Mouse (Mus musculus) liver, postnatal 0 days (tissue): ENCODE measurements around the gene Vdr. TPM values are rescaled to one million over a fixed set of nuclear protein-coding genes. Genes with fewer than 3 reads are reported as not detected.

Experiments
- ATAC-seq: fragments of 200-750 bp; cut with Nextera tagmentation; 2 replicates; pipeline ENCODE4 v1.8.0; 2017; ENCODE audit warnings: mild to moderate bottlenecking, moderate library complexity
- DNase-seq: peaks from one replicate; pipeline ENCODE4 v3.0.0-alpha.2; 2016
- H3K27ac ChIP-seq: fragments of 300-500 bp; sonication (generic); 2 replicates; pipeline ENCODE4 v1.5.1; 2014; ENCODE audit warnings: antibody characterized with exemption, moderate library complexity, mild to moderate bottlenecking, low read depth
- H3K27me3 ChIP-seq: fragments of 300-500 bp; sonication (generic); 2 replicates; pipeline ENCODE4 v1.6.1; 2014; ENCODE audit warnings: low read length, control low read depth, mixed read lengths; ENCODE audit not compliant: insufficient read depth
- H3K36me3 ChIP-seq: fragments of 300-500 bp; sonication (generic); replicated peaks from 2 replicates; pipeline ENCODE4 v1.6.1; 2014; ENCODE audit warnings: mild to moderate bottlenecking, control low read depth, low read length, moderate library complexity, mixed read lengths; ENCODE audit not compliant: insufficient read depth
- H3K4me1 ChIP-seq: fragments of 300-500 bp; sonication (generic); 2 replicates; pipeline ENCODE4 v1.6.1; 2014; ENCODE audit warnings: antibody characterized with exemption, mild to moderate bottlenecking, control low read depth; ENCODE audit not compliant: insufficient read depth
- H3K4me2 ChIP-seq: fragments of 300-500 bp; sonication (generic); 2 replicates; pipeline ENCODE4 v1.6.1; 2014; ENCODE audit warnings: low read depth, mild to moderate bottlenecking, low read length, moderate library complexity, mixed read lengths
- H3K4me3 ChIP-seq: fragments of 300-500 bp; sonication (generic); 2 replicates; pipeline ENCODE4 v1.5.1; 2014; ENCODE audit warnings: low read depth, low read length
- H3K9ac ChIP-seq: fragments of 300-500 bp; sonication (generic); replicated peaks from 2 replicates; pipeline ENCODE4 v1.6.1; 2014; ENCODE audit warnings: mild to moderate bottlenecking, moderate library complexity
- H3K9me3 ChIP-seq: fragments of 300-500 bp; sonication (generic); 2 replicates; pipeline ENCODE4 v1.6.1; 2016; ENCODE audit warnings: mild to moderate bottlenecking, control low read depth, low read length, mixed read lengths
- CTCF ChIP-seq: sonication (generic); IDR thresholded peaks from 2 replicates; pipeline ENCODE4 v1.5.1; 2016; ENCODE audit warnings: antibody characterized with exemption, low read depth
- EP300 ChIP-seq: IDR thresholded peaks from 2 replicates; pipeline ENCODE4 v1.6.1; 2016; ENCODE audit warnings: antibody characterized with exemption, low read depth, mild to moderate bottlenecking
- WGBS: fragments of 180-500 bp; shearing (Covaris S2); extraction: QIAGEN DNeasy Blood & Tissue Kit; methylation state at CpG from one replicate; pipeline ENCODE4 v1.1.7; 2014; ENCODE audit not compliant: insufficient replicate concordance; 5-methylcytosine and 5-hydroxymethylcytosine counted together
- polyA plus RNA-seq: library from polyadenylated mRNA; unstranded; fragments of >200 nt; fragmentation: Nextera tagmentation; extraction: Ambion mirVana; gene quantifications from 2 replicates; pipeline ENCODE4 v1.2.1, GENCODE M21; 2015

The Vdr gene
- polyA plus RNA-seq, 1 experiment from 2014 or later: 0.25 TPM

- Histone ChIP-seq H3K4me3 (no peak overlapping the region), H3K9ac (no peak overlapping the region), H3K27ac (peak overlapping the region; percentile 62), H3K4me2 (no peak overlapping the region), H3K36me3 (no peaks in the 10 kb centered on the region), H3K9me3 (no peaks in the 10 kb centered on the region), H3K27me3 (no peaks in the 10 kb centered on the region), H3K4me1 (peaks cover 32% of the 10 kb centered on the region)
- ATAC-seq: no peak
- WGBS: 40% methylated on average over 10 of the region's 12 CpGs
- TF ChIP-seq EP300 (no peak), CTCF (no peak)
- no peak for DNase-seq
Measured at GRCm38 (mm10) chr15:97822545-97823228, 87.7 kb downstream of the Vdr start.

- TF ChIP-seq CTCF (no peak), EP300 (no peak)
- Histone ChIP-seq H3K36me3 (no peaks in the 10 kb centered on the region), H3K4me1 (peaks cover 32% of the 10 kb centered on the region), H3K4me2 (peak overlapping the region; percentile 42), H3K27ac (peak overlapping the region; percentile 62), H3K27me3 (no peaks in the 10 kb centered on the region), H3K9ac (no peak overlapping the region), H3K4me3 (no peak overlapping the region), H3K9me3 (no peaks in the 10 kb centered on the region)
- ATAC-seq (no peak), DNase-seq (no peak)
- 38% methylated on average over 6 of the region's 6 CpGs for WGBS
Measured at GRCm38 (mm10) chr15:97821983-97822363, 88.5 kb downstream of the Vdr start.

- no peaks in the 10 kb centered on the region for H3K36me3 ChIP-seq
- ATAC-seq (peak; percentile 53), DNase-seq (peak; percentile 67)
- peak overlapping the region; percentile 62 for H3K27ac ChIP-seq
- no peak overlapping the region for H3K4me3 ChIP-seq
- H3K27me3 ChIP-seq: no peaks in the 10 kb centered on the region
- 0 out of 2 replicates have a peak overlapping the region, but pooled peaks have one; percentile 22 for H3K9ac ChIP-seq
- WGBS: 26% methylated on average over 10 of the region's 10 CpGs
- no peaks in the 10 kb centered on the region for H3K9me3 ChIP-seq
- peaks cover 32% of the 10 kb centered on the region for H3K4me1 ChIP-seq
- TF ChIP-seq CTCF (peak; percentile 36), EP300 (0 out of 2 replicates have a peak, but pooled peaks have one; percentile 16)
- H3K4me2 ChIP-seq: peak overlapping the region; percentile 42
Measured at GRCm38 (mm10) chr15:97821321-97821982, 89.0 kb downstream of the Vdr start.

GRCm38 (mm10) chr15:97819937-97820336, 90.5 kb downstream of the Vdr start:
- WGBS: 92% methylated on average over 9 of the region's 9 CpGs
- ATAC-seq (no peak), DNase-seq (no peak)
- H3K4me3 ChIP-seq: no peak overlapping the region
- no peaks in the 10 kb centered on the region for H3K36me3 ChIP-seq
- no peak overlapping the region for H3K27ac ChIP-seq
- H3K4me1 ChIP-seq: peaks cover 20% of the 10 kb centered on the region
- H3K27me3 ChIP-seq: no peaks in the 10 kb centered on the region
- no peak overlapping the region for H3K9ac ChIP-seq
- H3K9me3 ChIP-seq: no peaks in the 10 kb centered on the region
- TF ChIP-seq EP300 (no peak), CTCF (no peak)
- H3K4me2 ChIP-seq: no peak overlapping the region

GRCm38 (mm10) chr15:97816199-97816994, 94.0 kb downstream of the Vdr start:
- DNase-seq: no peak
- Histone ChIP-seq H3K4me2 (no peak overlapping the region), H3K4me1 (peaks cover 10% of the 10 kb centered on the region), H3K36me3 (no peaks in the 10 kb centered on the region), H3K9ac (no peak overlapping the region), H3K27me3 (no peaks in the 10 kb centered on the region), H3K27ac (no peak overlapping the region), H3K4me3 (no peak overlapping the region), H3K9me3 (no peaks in the 10 kb centered on the region)
- 57% methylated on average over 15 of the region's 17 CpGs for WGBS
- no peak for ATAC-seq
- TF ChIP-seq EP300: no peak
- TF ChIP-seq CTCF: peak; percentile 17; the same call in 1 of the 2 replicates

GRCm38 (mm10) chr15:97815254-97815653, 95.2 kb downstream of the Vdr start:
- WGBS: 84% methylated on average over 4 of the region's 4 CpGs
- Histone ChIP-seq H3K27ac (no peak overlapping the region), H3K36me3 (no peaks in the 10 kb centered on the region), H3K27me3 (no peaks in the 10 kb centered on the region), H3K4me3 (no peak overlapping the region), H3K9me3 (no peaks in the 10 kb centered on the region), H3K4me1 (peaks cover 5% of the 10 kb centered on the region; the same call in 1 of the 2 replicates), H3K4me2 (no peak overlapping the region), H3K9ac (no peak overlapping the region)
- TF ChIP-seq EP300 (no peak), CTCF (no peak)
- ATAC-seq (no peak), DNase-seq (no peak)
